Comparison of ENCODE assay signal across 20 mouse cellular contexts in genomic region chr3:109775200-109775599, GRCm38 (mm10).
DNase-seq lines count a peak whose midpoint lies in the region; ATAC-seq lines count a peak whose summit lies in the region.
"Had no signal": no experiment of that assay in that cellular context is flagged by ENCODE, and none has a peak within 500 bp of the region (broad histone marks: within the 10 kb centered on the region; RNA-seq: fewer than 3 reads in every experiment).

No protein-coding gene starts in this region.

- WGBS in kidney, embryonic 15.5 days = 34% methylated on average over 2 of the region's 2 CpGs
- WGBS in kidney, embryonic 14.5 days = 35% methylated on average over 2 of the region's 2 CpGs
- 23% methylated on average over 2 of the region's 2 CpGs for WGBS in limb, embryonic 11.5 days
- WGBS in limb, embryonic 10.5 days = 32% methylated on average over 2 of the region's 2 CpGs
- 14% methylated on average over 2 of the region's 2 CpGs for WGBS in limb, embryonic 12.5 days

- DNase-seq in limb, embryonic 11.5 days (ENCODE audit: low spot score) = no peak
- DNase-seq in limb, embryonic 10.5 days (ENCODE audit: low spot score) = no peak
- DNase-seq in ovary, adult 18-20 months (ENCODE audit: low spot score) = no peak
- no peak for DNase-seq in ovary, postnatal 36 days (ENCODE audit: low spot score)
- DNase-seq: adrenal gland, adult 2 months; adrenal gland, postnatal 10 days; adrenal gland, postnatal 25 days; cerebellum, adult 11 months; cerebellum, adult 18-20 months; cerebellum, adult 8-10 months; cerebellum, adult 9-11 months; cerebellum, postnatal 14 days; cerebellum, postnatal 36 days had no signal

- H3K4me1 ChIP-seq in kidney, embryonic 15.5 days = no peaks in the 10 kb centered on the region
- H3K4me1 ChIP-seq in kidney, embryonic 14.5 days (ENCODE audit: control insufficient read depth, insufficient read depth, low read length) = no peaks in the 10 kb centered on the region
- H3K4me1 ChIP-seq in limb, embryonic 11.5 days (ENCODE audit: control insufficient read depth, insufficient read depth, low read length) = no peaks in the 10 kb centered on the region
- H3K4me1 ChIP-seq in limb, embryonic 10.5 days = peaks cover 14% of the 10 kb centered on the region; the same call in 1 of the 2 replicates
- peaks cover 9% of the 10 kb centered on the region; the same call in 1 of the 2 replicates for H3K4me1 ChIP-seq in limb, embryonic 12.5 days (replicated peaks)
- H3K4me1 ChIP-seq: embryonic facial prominence, embryonic 10.5 days; embryonic facial prominence, embryonic 12.5 days; forebrain, embryonic 13.5 days had no signal

- no peak overlapping the region for H3K27ac ChIP-seq in kidney, embryonic 15.5 days
- H3K27ac ChIP-seq in kidney, embryonic 14.5 days (ENCODE audit: low read depth, low read length) = no peak overlapping the region
- H3K27ac ChIP-seq in limb, embryonic 11.5 days (replicated peaks; ENCODE audit: low read depth, low read length) = no peak overlapping the region
- H3K27ac ChIP-seq in limb, embryonic 10.5 days = no peak overlapping the region
- no peak overlapping the region for H3K27ac ChIP-seq in limb, embryonic 12.5 days
- H3K27ac ChIP-seq: embryonic facial prominence, embryonic 10.5 days; embryonic facial prominence, embryonic 12.5 days; forebrain, embryonic 13.5 days; forebrain, embryonic 15.5 days had no signal

- H3K9ac ChIP-seq in kidney, embryonic 15.5 days = no peak overlapping the region
- no peak overlapping the region for H3K9ac ChIP-seq in kidney, embryonic 14.5 days (ENCODE audit: low read depth, low read length)
- H3K9ac ChIP-seq in limb, embryonic 11.5 days (ENCODE audit: low read length) = no peak overlapping the region
- no peak overlapping the region for H3K9ac ChIP-seq in limb, embryonic 12.5 days (replicated peaks)
- H3K9ac ChIP-seq: embryonic facial prominence, embryonic 12.5 days; forebrain, embryonic 13.5 days; forebrain, embryonic 15.5 days had no signal

- 0 out of 2 replicates have a peak, but pooled peaks have one; percentile 52 for ATAC-seq in kidney, embryonic 15.5 days (replicated peaks; ENCODE audit: low FRiP score)
- ATAC-seq in kidney, embryonic 14.5 days (ENCODE audit: low FRiP score, low TSS enrichment) = no peak
- ATAC-seq in limb, embryonic 11.5 days (ENCODE audit: insufficient number of reproducible peaks, low FRiP score, low TSS enrichment, low read depth) = peak; percentile 33; the same call in 1 of the 2 replicates
- ATAC-seq in limb, embryonic 12.5 days (ENCODE audit: insufficient number of reproducible peaks, insufficient read depth, low FRiP score, low TSS enrichment, low read depth) = 0 out of 2 replicates have a peak, but pooled peaks have one; percentile 31
- ATAC-seq: forebrain, embryonic 13.5 days; forebrain, embryonic 15.5 days had no signal

- H3K9me3 ChIP-seq in kidney, embryonic 15.5 days (replicated peaks) = no peaks in the 10 kb centered on the region
- H3K9me3 ChIP-seq in kidney, embryonic 14.5 days (ENCODE audit: control insufficient read depth, low read length) = no peaks in the 10 kb centered on the region
- no peaks in the 10 kb centered on the region for H3K9me3 ChIP-seq in limb, embryonic 11.5 days (ENCODE audit: control insufficient read depth, low read length)
- H3K9me3 ChIP-seq in limb, embryonic 10.5 days (replicated peaks) = no peaks in the 10 kb centered on the region
- no peaks in the 10 kb centered on the region for H3K9me3 ChIP-seq in limb, embryonic 12.5 days
- H3K9me3 ChIP-seq: embryonic facial prominence, embryonic 10.5 days; embryonic facial prominence, embryonic 12.5 days; forebrain, embryonic 13.5 days; forebrain, embryonic 15.5 days had no signal

- no peak overlapping the region for H3K4me2 ChIP-seq in kidney, embryonic 15.5 days
- no peak overlapping the region for H3K4me2 ChIP-seq in kidney, embryonic 14.5 days (replicated peaks; ENCODE audit: low read depth, low read length)
- H3K4me2 ChIP-seq in limb, embryonic 11.5 days (ENCODE audit: low read depth, severe bottlenecking) = no peak overlapping the region
- no peak overlapping the region for H3K4me2 ChIP-seq in limb, embryonic 12.5 days
- H3K4me2 ChIP-seq: embryonic facial prominence, embryonic 12.5 days; forebrain, embryonic 13.5 days; forebrain, embryonic 15.5 days had no signal

- H3K4me3 ChIP-seq in kidney, embryonic 15.5 days (replicated peaks) = no peak overlapping the region
- no peak overlapping the region for H3K4me3 ChIP-seq in kidney, embryonic 14.5 days (ENCODE audit: low read length)
- H3K4me3 ChIP-seq in limb, embryonic 11.5 days (ENCODE audit: low read depth, low read length) = no peak overlapping the region
- H3K4me3 ChIP-seq in limb, embryonic 10.5 days = no peak overlapping the region
- no peak overlapping the region for H3K4me3 ChIP-seq in limb, embryonic 12.5 days (replicated peaks)
- H3K4me3 ChIP-seq: embryonic facial prominence, embryonic 10.5 days; embryonic facial prominence, embryonic 12.5 days; forebrain, embryonic 13.5 days; forebrain, embryonic 15.5 days had no signal

- H3K27me3 ChIP-seq in kidney, embryonic 15.5 days = no peaks in the 10 kb centered on the region
- H3K27me3 ChIP-seq in kidney, embryonic 14.5 days (ENCODE audit: control insufficient read depth, insufficient read depth, low read length) = no peaks in the 10 kb centered on the region
- no peaks in the 10 kb centered on the region for H3K27me3 ChIP-seq in limb, embryonic 11.5 days (ENCODE audit: control insufficient read depth, insufficient read depth, low read length)
- H3K27me3 ChIP-seq in limb, embryonic 10.5 days (ENCODE audit: low read depth, poor library complexity, severe bottlenecking) = no peaks in the 10 kb centered on the region
- H3K27me3 ChIP-seq in limb, embryonic 12.5 days = no peaks in the 10 kb centered on the region
- H3K27me3 ChIP-seq: embryonic facial prominence, embryonic 12.5 days; forebrain, embryonic 13.5 days; forebrain, embryonic 15.5 days had no signal

- no peaks in the 10 kb centered on the region for H3K36me3 ChIP-seq in kidney, embryonic 15.5 days
- H3K36me3 ChIP-seq in kidney, embryonic 14.5 days (ENCODE audit: control insufficient read depth, insufficient read depth, low read length) = no peaks in the 10 kb centered on the region
- no peaks in the 10 kb centered on the region for H3K36me3 ChIP-seq in limb, embryonic 11.5 days (ENCODE audit: control insufficient read depth, insufficient read depth, low read length)
- no peaks in the 10 kb centered on the region for H3K36me3 ChIP-seq in limb, embryonic 10.5 days
- no peaks in the 10 kb centered on the region for H3K36me3 ChIP-seq in limb, embryonic 12.5 days
- H3K36me3 ChIP-seq: embryonic facial prominence, embryonic 10.5 days; embryonic facial prominence, embryonic 12.5 days; forebrain, embryonic 15.5 days had no signal
